Comparison of ENCODE assay signal across 8 mouse cellular contexts in genomic region chr8:87536615-87537329, GRCm38 (mm10). TPM values are rescaled to one million over a fixed set of nuclear protein-coding genes. Genes with fewer than 3 reads are reported as not detected.
DNase-seq lines count a peak whose midpoint lies in the region; ATAC-seq lines count a peak whose summit lies in the region.

No protein-coding gene starts in this region.

- intact Hi-C loops in gastrocnemius, postnatal 14 days (cut with DNase I; ENCODE audit: low total_unique reads), result loop anchor here (5.0 kb wide), 1 partner anchor 599 kb away; no protein-coding TSS in a partner anchor

- peak; percentile 98 for ATAC-seq in common myeloid progenitor, adult 5-6 weeks (replicated peaks; ENCODE audit: low read depth, poor library complexity, severe bottlenecking)
- peak; percentile 64 for ATAC-seq in megakaryocyte, adult 5-6 weeks (ENCODE audit: poor library complexity, severe bottlenecking)

- DNase-seq in adipocyte (ENCODE audit: low spot score), result peak; percentile 85
- peak; percentile 69 for DNase-seq in gastrocnemius, postnatal 14 days
- peak; percentile 82 for DNase-seq in hindlimb bud, embryonic 11.5 days (ENCODE audit: extremely low spot score, low read depth, low spot score)
- DNase-seq in left cerebral cortex, adult 18-20 months (ENCODE audit: low spot score in 2 of 2), result peak; percentile 75 to 79
- DNase-seq in right cerebral cortex, postnatal 10 days (ENCODE audit: low spot score in 2 of 2), result peak; percentile 51 to 82
- DNase-seq in urinary bladder, postnatal 36 days (ENCODE audit: low spot score in 2 of 2), result peak; percentile 66 to 77

RNA-seq across cellular contexts. Expression of gene 4933402J07Rik, which starts 26.9 kb away (rescaled TPM):
- not detected in 2 replicates for total RNA-seq in common myeloid progenitor, adult 5-6 weeks (2017)
- total RNA-seq in gastrocnemius, postnatal 14 days (2021), result not detected
- total RNA-seq in left cerebral cortex, adult 18-20 months (2021), result not detected
- total RNA-seq in megakaryocyte, adult 5-6 weeks (2015), result not detected in 2 replicates
- total RNA-seq in megakaryocyte, adult 5-6 weeks (2017), result not detected in 2 replicates

Comparison
In these comparisons a context has a peak if more than half of its experiments do, and no peak if none do; other contexts are left out.
1. Peak in every context shown above with its lines: DNase-seq and ATAC-seq.